Mouse (Mus musculus) heart, adult 2 months (tissue): ENCODE results near the gene Ccdc54. TPM values are rescaled to one million over a fixed set of nuclear protein-coding genes. Genes with fewer than 3 reads are reported as not detected.

Source experiments
- DNase-seq, 2 experiments: peaks; one replicate each; pipeline ENCODE4 v3.0.0; 2021
- H3K27ac ChIP-seq: fragments of 200-600 bp; 2 replicates; pipeline ENCODE4 v1.8.1; 2022
- H3K27me3 ChIP-seq: fragments of 200-500 bp; 2 replicates; pipeline ENCODE4 v1.6.1; 2012; ENCODE audit warnings: mild to moderate bottlenecking, low read length, inconsistent platforms, mixed read lengths; ENCODE audit not compliant: control insufficient read depth, insufficient read depth
- H3K36me3 ChIP-seq: fragments of 200-500 bp; 2 replicates; pipeline ENCODE4 v1.6.1; 2012; ENCODE audit warnings: low read length, inconsistent platforms; ENCODE audit not compliant: control insufficient read depth, insufficient read depth
- H3K4me1 ChIP-seq: fragments of 200-500 bp; 2 replicates; pipeline ENCODE4 v1.6.1; 2011; ENCODE audit warnings: low read length; ENCODE audit not compliant: control insufficient read depth, insufficient read depth
- H3K4me3 ChIP-seq: fragments of 200-600 bp; 2 replicates; pipeline ENCODE4 v1.8.1; 2022
- H3K79me2 ChIP-seq: fragments of 200-500 bp; replicated peaks from 2 replicates; pipeline ENCODE4 v1.6.1; 2012; ENCODE audit warnings: mild to moderate bottlenecking, inconsistent platforms, low read length, moderate library complexity, mixed read lengths; ENCODE audit not compliant: control insufficient read depth, insufficient read depth
- H3K9ac ChIP-seq: fragments of 200-500 bp; 2 replicates; pipeline ENCODE4 v1.6.1; 2012; ENCODE audit warnings: low read depth, mild to moderate bottlenecking, control low read depth, inconsistent platforms, low read length, mixed read lengths
- CTCF ChIP-seq: fragments of 200-600 bp; IDR thresholded peaks from 2 replicates; pipeline ENCODE4 v1.8.1; 2022; ENCODE audit warnings: antibody characterized with exemption, mild to moderate bottlenecking, moderate library complexity
- EP300 ChIP-seq: fragments of 200-500 bp; IDR thresholded peaks from 2 replicates; pipeline ENCODE4 v1.6.1; 2011; ENCODE audit warnings: low read depth, low read length, control low read depth; ENCODE audit not compliant: insufficient read depth
- POLR2A ChIP-seq: fragments of 200-500 bp; IDR thresholded peaks from 2 replicates; pipeline ENCODE4 v1.6.1; 2011; ENCODE audit warnings: mild to moderate bottlenecking, low read depth, low read length, control low read depth; ENCODE audit not compliant: insufficient read depth
- WGBS: fragments of 180-500 bp; shearing (Covaris S2); methylation state at CpG from one replicate; pipeline ENCODE4 v1.1.7; 2018; 5-methylcytosine and 5-hydroxymethylcytosine counted together
- intact Hi-C: fragments of 180-260 bp; cut with DNase I; formaldehyde crosslinking; loops from one replicate; pipeline ENCODE4 v1.15.1; 2025
- polyA plus RNA-seq: library from polyadenylated mRNA; depleted of rRNA; stranded (reverse); fragments of >200 nt; gene quantifications from 2 replicates; pipeline ENCODE4 v1.2.3, GENCODE M21; 2012; rRNA removed
- total RNA-seq, 2 experiments: library from RNA; stranded (reverse); gene quantifications; 2 replicates each; pipeline ENCODE4 v1.2.3; 2021

Ccdc54 gene
- total and polyA plus RNA-seq, 3 experiments: 0.14 TPM; not detected in 2

- Histone ChIP-seq H3K27ac (no peak overlapping the region), H3K4me1 (no peaks in the 10 kb centered on the region), H3K4me3 (no peak overlapping the region), H3K36me3 (no peaks in the 10 kb centered on the region), H3K27me3 (no peaks in the 10 kb centered on the region), H3K79me2 (no peaks in the 10 kb centered on the region), H3K9ac (no peak overlapping the region)
- no peak for DNase-seq
- TF ChIP-seq EP300: no peak
- no peak for TF ChIP-seq POLR2A
- WGBS: 72% methylated on average over 6 of the region's 6 CpGs
- intact Hi-C loops: no loop called here
Observed at GRCm38 (mm10) chr16:50559163-50559771, 31.7 kb downstream of the Ccdc54 start.

DNA sequence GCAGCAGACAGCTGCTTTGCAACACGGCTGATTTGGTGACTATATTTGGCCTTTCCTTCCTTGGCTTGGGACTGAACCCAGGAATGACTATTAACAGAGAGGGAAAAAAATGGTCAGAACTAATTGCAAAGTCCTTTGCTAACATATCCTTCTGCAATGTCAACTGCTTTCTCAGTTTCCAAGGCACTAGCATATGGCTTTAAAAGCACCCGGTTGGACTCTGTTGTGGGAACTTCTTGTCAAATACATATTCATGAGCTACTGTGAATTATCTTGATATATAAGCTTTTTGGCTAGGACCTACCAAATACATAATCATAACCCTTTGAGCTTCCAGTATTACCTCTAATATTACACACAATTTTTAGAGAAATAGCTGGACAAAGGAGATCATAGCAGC lies 37.1 kb downstream of the Ccdc54 start:
- DNase-seq: no peak
- no peak overlapping the region for H3K27ac ChIP-seq
- H3K27me3 ChIP-seq: no peaks in the 10 kb centered on the region
- 65% methylated on average over 2 of the region's 2 CpGs for WGBS
- intact Hi-C loops: no loop called here
- TF ChIP-seq POLR2A (no peak), EP300 (no peak), CTCF (no peak)
- H3K4me1 ChIP-seq: no peaks in the 10 kb centered on the region
- no peaks in the 10 kb centered on the region for H3K79me2 ChIP-seq
- H3K36me3 ChIP-seq: no peaks in the 10 kb centered on the region
- H3K9ac ChIP-seq: no peak overlapping the region
- H3K4me3 ChIP-seq: no peak overlapping the region

DNA sequence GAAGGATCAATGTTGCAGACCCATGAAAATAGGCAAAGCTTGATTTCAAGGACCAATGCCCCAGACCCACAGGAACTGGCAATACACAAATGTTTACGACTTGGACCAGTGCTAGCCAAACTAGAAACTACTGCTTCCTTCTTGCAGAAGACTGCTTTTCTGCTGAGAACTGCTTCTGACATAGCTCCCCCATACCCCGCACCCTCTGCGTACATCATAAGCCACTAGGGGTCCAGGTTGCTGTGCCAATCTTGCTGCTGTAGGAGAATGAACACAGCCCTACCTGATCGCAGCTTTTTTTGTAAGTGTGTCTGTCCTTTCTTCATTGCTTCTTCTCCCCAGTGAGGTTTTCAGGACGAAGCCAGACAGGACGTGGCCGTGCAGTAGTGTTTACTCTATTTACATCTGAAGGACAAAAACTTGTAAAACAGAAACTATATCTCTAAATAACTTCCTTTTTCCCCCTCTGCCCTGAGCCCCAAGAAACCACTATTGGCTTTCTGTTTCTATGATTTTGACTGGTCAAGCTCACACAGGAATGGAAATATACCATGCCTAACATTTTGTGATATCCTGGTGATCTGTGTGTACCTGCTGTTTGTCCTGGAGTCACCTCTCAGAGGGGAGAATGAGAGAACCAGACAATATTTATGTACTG lies 39.0 kb downstream of the Ccdc54 start:
- no peak for TF ChIP-seq POLR2A
- no peak for TF ChIP-seq CTCF
- intact Hi-C loops: no loop called here
- WGBS: 64% methylated on average over 7 of the region's 7 CpGs

GRCm38 (mm10) chr16:50550927-50551326 lies 40.0 kb downstream of the Ccdc54 start:
- no peaks in the 10 kb centered on the region for H3K79me2 ChIP-seq
- no peak overlapping the region for H3K9ac ChIP-seq
- H3K36me3 ChIP-seq: no peaks in the 10 kb centered on the region
- no peak overlapping the region for H3K27ac ChIP-seq
- intact Hi-C loops: no loop called here
- H3K4me1 ChIP-seq: no peaks in the 10 kb centered on the region
- 84% methylated on average over 5 of the region's 5 CpGs for WGBS
- no peak overlapping the region for H3K4me3 ChIP-seq
- H3K27me3 ChIP-seq: no peaks in the 10 kb centered on the region
- DNase-seq: no peak
- TF ChIP-seq POLR2A (no peak), CTCF (no peak), EP300 (no peak)

More for the DNA sequence above, 39.0 kb downstream of the Ccdc54 start:
- DNase-seq: no peak
- H3K9ac ChIP-seq: no peak overlapping the region
- H3K27me3 ChIP-seq: no peaks in the 10 kb centered on the region
- no peaks in the 10 kb centered on the region for H3K36me3 ChIP-seq
- H3K79me2 ChIP-seq: no peaks in the 10 kb centered on the region
- no peak overlapping the region for H3K4me3 ChIP-seq
- H3K27ac ChIP-seq: no peak overlapping the region
- no peaks in the 10 kb centered on the region for H3K4me1 ChIP-seq

DNA sequence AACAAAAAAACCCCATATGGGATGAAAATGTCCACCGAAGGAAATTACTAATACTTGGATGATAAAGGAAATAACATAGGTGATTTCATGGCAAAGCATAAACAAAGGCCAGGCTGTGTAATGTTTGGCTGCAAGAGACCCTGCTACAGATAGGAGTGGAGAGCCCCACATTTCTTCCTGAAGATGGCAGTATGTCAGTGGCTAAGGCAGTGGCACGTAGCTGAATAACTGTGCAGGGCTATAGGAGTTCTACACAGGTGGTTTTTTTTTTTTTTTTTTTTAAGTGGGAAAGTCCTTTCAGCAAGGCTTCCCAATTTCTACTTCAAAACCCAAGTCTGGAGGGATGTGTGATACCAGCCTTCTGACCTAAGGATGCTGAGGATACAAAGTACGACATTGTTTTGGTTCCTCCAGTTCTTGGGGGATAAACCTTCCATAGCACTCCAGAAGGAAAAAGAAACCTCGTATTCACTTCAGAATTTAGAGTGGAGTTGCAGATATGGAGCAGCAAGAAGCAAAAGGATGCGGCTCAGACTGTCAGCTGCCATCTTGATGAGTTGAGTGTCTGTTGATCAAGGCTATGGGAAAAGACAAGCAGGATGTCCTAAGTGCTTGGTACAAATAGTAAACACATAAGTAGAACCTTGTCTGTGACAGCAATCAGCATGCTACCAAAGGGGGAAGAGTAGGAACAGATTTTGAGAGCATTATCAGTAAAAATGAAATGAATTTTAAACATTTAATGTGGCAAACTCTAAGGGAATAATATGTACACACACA lies 48.2 kb downstream of the Ccdc54 start:
- DNase-seq: no peak
- TF ChIP-seq EP300 (no peak), CTCF (peak; percentile 53)
- no peaks in the 10 kb centered on the region for H3K4me1 ChIP-seq
- no peaks in the 10 kb centered on the region for H3K36me3 ChIP-seq
- H3K27me3 ChIP-seq: no peaks in the 10 kb centered on the region
- H3K9ac ChIP-seq: no peak overlapping the region
- H3K4me3 ChIP-seq: no peak overlapping the region
- WGBS: 43% methylated on average over 5 of the region's 5 CpGs
- H3K27ac ChIP-seq: no peak overlapping the region
- intact Hi-C loops: no loop called here
- no peaks in the 10 kb centered on the region for H3K79me2 ChIP-seq

Other genes with a start within 250 kb of the Ccdc54 start
- gene Bbx, start 158.8 kb downstream of the Ccdc54 start, total RNA-seq: 10 to 100 TPM; 13.4 to 14.7 TPM
- gene Bbx, start 158.8 kb downstream of the Ccdc54 start, polyA plus RNA-seq: 3.6 and 7.4 TPM in 2 replicates